Mouse (Mus musculus) forebrain, embryonic 15.5 days (tissue): ENCODE measurements around the gene Pald1. TPM values are rescaled to one million over a fixed set of nuclear protein-coding genes. Genes with fewer than 3 reads are reported as not detected.

Source experiments
- ATAC-seq: fragments of 200-750 bp; cut with Nextera tagmentation; replicated peaks from 2 replicates; pipeline ENCODE4 v1.8.0; 2017; ENCODE audit warnings: mild to moderate bottlenecking, moderate TSS enrichment, moderate library complexity
- H3K27ac ChIP-seq: fragments of 300-500 bp; sonication (generic); replicated peaks from 2 replicates; pipeline ENCODE4 v1.5.1; 2015; ENCODE audit warnings: mild to moderate bottlenecking, inconsistent platforms
- H3K27me3 ChIP-seq: fragments of 300-500 bp; sonication (generic); 2 replicates; pipeline ENCODE4 v1.6.1; 2015; ENCODE audit warnings: inconsistent platforms
- H3K36me3 ChIP-seq: fragments of 300-500 bp; sonication (generic); 2 replicates; pipeline ENCODE4 v1.6.1; 2015; ENCODE audit warnings: mild to moderate bottlenecking, inconsistent platforms
- H3K4me1 ChIP-seq: fragments of 300-500 bp; sonication (generic); 2 replicates; pipeline ENCODE4 v1.6.1; 2015; ENCODE audit warnings: inconsistent platforms
- H3K4me2 ChIP-seq: fragments of 300-500 bp; sonication (generic); replicated peaks from 2 replicates; pipeline ENCODE4 v1.6.1; 2015; ENCODE audit warnings: mild to moderate bottlenecking, inconsistent platforms
- H3K4me3 ChIP-seq: fragments of 300-500 bp; sonication (generic); 2 replicates; pipeline ENCODE4 v1.5.1; 2015; ENCODE audit warnings: mild to moderate bottlenecking, inconsistent platforms
- H3K9ac ChIP-seq: fragments of 300-500 bp; sonication (generic); replicated peaks from 2 replicates; pipeline ENCODE4 v1.6.1; 2015; ENCODE audit warnings: mild to moderate bottlenecking, inconsistent platforms
- H3K9me3 ChIP-seq: fragments of 300-500 bp; sonication (generic); 2 replicates; pipeline ENCODE4 v1.6.1; 2016; ENCODE audit warnings: inconsistent platforms
- WGBS: fragments of 180-500 bp; shearing (Covaris S2); methylation state at CpG from one replicate; pipeline ENCODE4 v1.1.7; 2015; ENCODE audit warnings: mixed read lengths; 5-methylcytosine and 5-hydroxymethylcytosine counted together
- polyA plus RNA-seq: library from polyadenylated mRNA; unstranded; fragments of >200 nt; fragmentation: Nextera tagmentation; extraction: Ambion mirVana; gene quantifications from 2 replicates; pipeline ENCODE4 v1.2.1, GENCODE M21; 2015

The Pald1 gene
- polyA plus RNA-seq, 1 experiment from 2014 or later, result 16.5 TPM

GRCm38 (mm10) chr10:61379340-61380040 lies 3.8 kb downstream of the Pald1 start:
- no peak for ATAC-seq
- Histone ChIP-seq H3K27ac (no peak overlapping the region), H3K4me1 (peaks cover 32% of the 10 kb centered on the region), H3K4me2 (no peak overlapping the region), H3K4me3 (no peak overlapping the region), H3K9me3 (no peaks in the 10 kb centered on the region), H3K36me3 (no peaks in the 10 kb centered on the region), H3K9ac (no peak overlapping the region), H3K27me3 (no peaks in the 10 kb centered on the region)
- WGBS, result 88% methylated on average over 13 of the region's 13 CpGs

GRCm38 (mm10) chr10:61378698-61379097 lies 4.6 kb downstream of the Pald1 start:
- Histone ChIP-seq H3K9ac (no peak overlapping the region), H3K9me3 (0 out of 2 replicates have a peak, but pooled peaks cover 3% of the 10 kb centered on the region), H3K4me2 (no peak overlapping the region), H3K27me3 (no peaks in the 10 kb centered on the region), H3K36me3 (no peaks in the 10 kb centered on the region), H3K4me1 (peaks cover 26% of the 10 kb centered on the region), H3K4me3 (no peak overlapping the region), H3K27ac (no peak overlapping the region)
- ATAC-seq, result no peak
- WGBS, result 86% methylated on average over 5 of the region's 5 CpGs

- no peaks in the 10 kb centered on the region for H3K36me3 ChIP-seq
- H3K9me3 ChIP-seq, result 0 out of 2 replicates have a peak, but pooled peaks cover 3% of the 10 kb centered on the region
- no peaks in the 10 kb centered on the region for H3K27me3 ChIP-seq
- H3K4me3 ChIP-seq, result no peak overlapping the region
- H3K9ac ChIP-seq, result no peak overlapping the region
- no peak overlapping the region for H3K27ac ChIP-seq
- H3K4me1 ChIP-seq, result peaks cover 25% of the 10 kb centered on the region
- 93% methylated on average over 5 of the region's 5 CpGs for WGBS
- no peak overlapping the region for H3K4me2 ChIP-seq
- no peak for ATAC-seq
These were observed 5.3 kb downstream of the Pald1 start for GRCm38 (mm10) chr10:61378050-61378449.

GRCm38 (mm10) chr10:61374771-61375481 lies 8.4 kb downstream of the Pald1 start:
- no peak overlapping the region for H3K4me3 ChIP-seq
- H3K4me1 ChIP-seq, result peaks cover 8% of the 10 kb centered on the region
- H3K36me3 ChIP-seq, result no peaks in the 10 kb centered on the region
- no peaks in the 10 kb centered on the region for H3K27me3 ChIP-seq
- H3K4me2 ChIP-seq, result no peak overlapping the region
- no peak overlapping the region for H3K27ac ChIP-seq
- H3K9me3 ChIP-seq, result 0 out of 2 replicates have a peak, but pooled peaks cover 3% of the 10 kb centered on the region
- no peak overlapping the region for H3K9ac ChIP-seq
- 74% methylated on average over 6 of the region's 6 CpGs for WGBS
- no peak for ATAC-seq

GRCm38 (mm10) chr10:61374076-61374475 lies 9.3 kb downstream of the Pald1 start:
- Histone ChIP-seq H3K4me2 (no peak overlapping the region), H3K9ac (no peak overlapping the region), H3K4me3 (no peak overlapping the region), H3K4me1 (0 out of 2 replicates have a peak, but pooled peaks cover 5% of the 10 kb centered on the region), H3K27ac (no peak overlapping the region), H3K36me3 (no peaks in the 10 kb centered on the region), H3K9me3 (0 out of 2 replicates have a peak, but pooled peaks cover 3% of the 10 kb centered on the region), H3K27me3 (no peaks in the 10 kb centered on the region)
- WGBS, result 67% methylated on average over 4 of the region's 4 CpGs
- ATAC-seq, result no peak

GRCm38 (mm10) chr10:61372585-61372923 lies 10.8 kb downstream of the Pald1 start:
- no peaks in the 10 kb centered on the region for H3K36me3 ChIP-seq
- no peak overlapping the region for H3K27ac ChIP-seq
- H3K4me3 ChIP-seq, result no peak overlapping the region
- no peak overlapping the region for H3K9ac ChIP-seq
- H3K9me3 ChIP-seq, result 0 out of 2 replicates have a peak, but pooled peaks cover 3% of the 10 kb centered on the region
- ATAC-seq, result no peak
- H3K27me3 ChIP-seq, result no peaks in the 10 kb centered on the region
- 72% methylated on average over 4 of the region's 4 CpGs for WGBS
- H3K4me1 ChIP-seq, result 0 out of 2 replicates have a peak, but pooled peaks cover 5% of the 10 kb centered on the region
- H3K4me2 ChIP-seq, result no peak overlapping the region

- Histone ChIP-seq H3K9ac (no peak overlapping the region), H3K4me2 (no peak overlapping the region), H3K9me3 (0 out of 2 replicates have a peak, but pooled peaks cover 3% of the 10 kb centered on the region), H3K27ac (no peak overlapping the region), H3K27me3 (no peaks in the 10 kb centered on the region), H3K4me1 (0 out of 2 replicates have a peak, but pooled peaks cover 5% of the 10 kb centered on the region), H3K36me3 (no peaks in the 10 kb centered on the region), H3K4me3 (no peak overlapping the region)
- WGBS, result 81% methylated on average over 9 of the region's 9 CpGs
- ATAC-seq, result no peak
These were observed 11.3 kb downstream of the Pald1 start for GRCm38 (mm10) chr10:61371884-61372584.

GRCm38 (mm10) chr10:61370273-61370979 lies 12.9 kb downstream of the Pald1 start:
- WGBS, result 87% methylated on average over 18 of the region's 18 CpGs
- ATAC-seq, result no peak

GRCm38 (mm10) chr10:61369755-61370154 lies 13.6 kb downstream of the Pald1 start:
- no peaks in the 10 kb centered on the region for H3K4me1 ChIP-seq
- no peaks in the 10 kb centered on the region for H3K36me3 ChIP-seq
- ATAC-seq, result no peak
- H3K4me2 ChIP-seq, result no peak overlapping the region
- no peaks in the 10 kb centered on the region for H3K27me3 ChIP-seq
- H3K27ac ChIP-seq, result no peak overlapping the region
- WGBS, result 67% methylated on average over 5 of the region's 5 CpGs
- H3K9ac ChIP-seq, result no peak overlapping the region
- H3K9me3 ChIP-seq, result 0 out of 2 replicates have a peak, but pooled peaks cover 3% of the 10 kb centered on the region
- no peak overlapping the region for H3K4me3 ChIP-seq

More at GRCm38 (mm10) chr10:61370273-61370979, 12.9 kb downstream of the Pald1 start:
- Histone ChIP-seq H3K4me1 (0 out of 2 replicates have a peak, but pooled peaks cover 2% of the 10 kb centered on the region), H3K4me2 (no peak overlapping the region), H3K27me3 (no peaks in the 10 kb centered on the region), H3K27ac (no peak overlapping the region), H3K4me3 (no peak overlapping the region), H3K9me3 (0 out of 2 replicates have a peak, but pooled peaks cover 3% of the 10 kb centered on the region), H3K9ac (no peak overlapping the region), H3K36me3 (no peaks in the 10 kb centered on the region)

GRCm38 (mm10) chr10:61365902-61366301 lies 17.4 kb downstream of the Pald1 start:
- H3K36me3 ChIP-seq, result no peaks in the 10 kb centered on the region
- no peaks in the 10 kb centered on the region for H3K27me3 ChIP-seq
- no peak for ATAC-seq
- 57% methylated on average over 1 of the region's 1 CpGs for WGBS
- H3K9ac ChIP-seq, result no peak overlapping the region
- no peaks in the 10 kb centered on the region for H3K4me1 ChIP-seq
- H3K9me3 ChIP-seq, result no peaks in the 10 kb centered on the region
- H3K4me2 ChIP-seq, result no peak overlapping the region
- no peak overlapping the region for H3K27ac ChIP-seq
- no peak overlapping the region for H3K4me3 ChIP-seq

- 94% methylated on average over 6 of the region's 6 CpGs for WGBS
- Histone ChIP-seq H3K4me3 (no peak overlapping the region), H3K27me3 (no peaks in the 10 kb centered on the region), H3K9me3 (no peaks in the 10 kb centered on the region), H3K4me2 (no peak overlapping the region), H3K4me1 (no peaks in the 10 kb centered on the region), H3K27ac (no peak overlapping the region), H3K36me3 (no peaks in the 10 kb centered on the region), H3K9ac (no peak overlapping the region)
- ATAC-seq, result no peak
These were observed 18.9 kb downstream of the Pald1 start for GRCm38 (mm10) chr10:61364431-61364830.
